19 mouse cellular contexts compared by ENCODE assay signal in the genomic region with DNA sequence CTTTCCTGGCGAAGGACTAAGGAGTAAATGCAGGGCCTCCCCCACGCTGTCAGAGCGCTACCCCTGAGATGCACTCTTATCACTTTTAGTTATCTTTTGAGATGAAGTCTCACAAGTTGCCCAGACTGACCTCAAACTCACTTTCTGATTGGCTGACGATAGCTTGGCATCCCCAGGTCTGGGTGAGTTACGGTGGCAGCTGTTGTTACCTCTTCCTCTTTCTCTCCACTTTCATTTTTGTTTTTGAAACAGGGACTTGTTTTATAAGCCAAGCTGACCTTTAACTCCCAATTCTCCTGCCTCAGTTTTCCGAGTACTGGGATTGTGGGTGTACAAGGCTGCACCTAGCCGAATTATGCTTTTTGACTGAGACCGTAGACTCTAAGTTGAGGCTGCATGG. TPM values are rescaled to one million over a fixed set of nuclear protein-coding genes. Genes with fewer than 3 reads are reported as not detected.
DNase-seq lines count a peak whose midpoint lies in the region; ATAC-seq lines count a peak whose summit lies in the region.
"Had no signal": no experiment of that assay in that cellular context is flagged by ENCODE, and none has a peak within 500 bp of the region (broad histone marks: within the 10 kb centered on the region; RNA-seq: fewer than 3 reads in every experiment).

No protein-coding gene starts in this region.

- no peaks in the 10 kb centered on the region for H3K9me3 ChIP-seq in kidney, embryonic 14.5 days (ENCODE audit: control insufficient read depth, low read length)
- H3K9me3 ChIP-seq: hindbrain, embryonic 13.5 days had no signal

- peak; percentile 39 to 47 for DNase-seq in spleen, postnatal 36 days (ENCODE audit: low spot score in 2 of 2)
- no peak for DNase-seq in spleen, postnatal 14 days (ENCODE audit: low spot score in 2 of 2)
- peak; percentile 70 for DNase-seq in CD4-positive, CD25-positive, alpha-beta regulatory T cell, adult 2 months (ENCODE audit: low read depth, low spot score)
- peak; percentile 63 for DNase-seq in naive thymus-derived CD4-positive, alpha-beta T cell, adult 2 months (ENCODE audit: low read depth)
- DNase-seq in cerebellum, adult 18-20 months: no peak
- DNase-seq in left cerebral cortex, adult 9 months (ENCODE audit: low spot score in 2 of 2): no peak
- DNase-seq: adrenal gland, postnatal 36 days; cerebellum, adult 9-10 months; gastrocnemius, adult 2 months; heart, postnatal 10 days; kidney, postnatal 25 days; layer of hippocampus, postnatal 36 days; liver; lung, adult 18-20 months; lung, postnatal 4 days; midbrain, embryonic 14.5 days had no signal

- no peak overlapping the region for H3K4me3 ChIP-seq in kidney, embryonic 14.5 days (ENCODE audit: low read length)
- H3K4me3 ChIP-seq: gastrocnemius, adult 2 months; hindbrain, embryonic 13.5 days had no signal

- H3K27me3 ChIP-seq in kidney, embryonic 14.5 days (ENCODE audit: control insufficient read depth, insufficient read depth, low read length): 0 out of 2 replicates have a peak, but pooled peaks cover 3% of the 10 kb centered on the region

- no peak overlapping the region for H3K27ac ChIP-seq in kidney, embryonic 14.5 days (ENCODE audit: low read depth, low read length)
- H3K27ac ChIP-seq: gastrocnemius, adult 2 months; hindbrain, embryonic 13.5 days had no signal

- ATAC-seq in granulocyte monocyte progenitor cell, adult 5-6 weeks (replicated peaks; ENCODE audit: poor library complexity, severe bottlenecking): peak; percentile 81
- no peak for ATAC-seq in kidney, embryonic 14.5 days (ENCODE audit: low FRiP score, low TSS enrichment)

- no peak overlapping the region for H3K4me2 ChIP-seq in kidney, embryonic 14.5 days (replicated peaks; ENCODE audit: low read depth, low read length)
- H3K4me2 ChIP-seq: hindbrain, embryonic 13.5 days had no signal

- H3K36me3 ChIP-seq in kidney, embryonic 14.5 days (ENCODE audit: control insufficient read depth, insufficient read depth, low read length): no peaks in the 10 kb centered on the region
- H3K36me3 ChIP-seq: hindbrain, embryonic 13.5 days had no signal

- H3K4me1 ChIP-seq in kidney, embryonic 14.5 days (ENCODE audit: control insufficient read depth, insufficient read depth, low read length): no peaks in the 10 kb centered on the region
- H3K4me1 ChIP-seq: hindbrain, embryonic 13.5 days had no signal

- WGBS in kidney, embryonic 14.5 days: 73% methylated on average over 8 of the region's 8 CpGs

- H3K9ac ChIP-seq in kidney, embryonic 14.5 days (ENCODE audit: low read depth, low read length): no peak overlapping the region
- H3K9ac ChIP-seq: hindbrain, embryonic 13.5 days had no signal

RNA-seq across cellular contexts. Expression of a gene that starts 53.0 kb away (rescaled TPM):
- total RNA-seq in granulocyte monocyte progenitor cell, adult 5-6 weeks (2014; fragmentation: Nextera tagmentation): 9.3 and 11.7 TPM in 2 replicates
- total RNA-seq in granulocyte monocyte progenitor cell, adult 5-6 weeks (2017): 0.73 and 2.9 TPM in 2 replicates
- 65.8 and 80.8 TPM in 2 replicates for polyA plus RNA-seq in kidney, embryonic 14.5 days (2014; fragmentation: Nextera tagmentation; extraction: Ambion mirVana)

Comparison
In these comparisons a context has a peak if more than half of its experiments do, and no peak if none do; other contexts are left out.
1. DNase-seq: peak in spleen, postnatal 36 days (2 of 2), CD4-positive, CD25-positive, alpha-beta regulatory T cell, adult 2 months (single experiment) and naive thymus-derived CD4-positive, alpha-beta T cell, adult 2 months (single experiment); none in spleen, postnatal 14 days (0 of 2), cerebellum, adult 18-20 months (0 of 2) and left cerebral cortex, adult 9 months (0 of 2).